Mouse (Mus musculus) midbrain, embryonic 11.5 days (tissue): ENCODE measurements around the gene Gm6993. TPM values are rescaled to one million over a fixed set of nuclear protein-coding genes. Genes with fewer than 3 reads are reported as not detected.

Source experiments
- ATAC-seq: fragments of 200-750 bp; cut with Nextera tagmentation; 2 replicates; pipeline ENCODE4 v1.8.0; 2017; ENCODE audit warnings: moderate TSS enrichment, moderate library complexity; ENCODE audit not compliant: low FRiP score
- DNase-seq: peaks from one replicate; pipeline ENCODE4 v3.0.0; 2015; ENCODE audit warnings: low spot score; ENCODE audit errors: missing footprints
- H3K27ac ChIP-seq: fragments of 300-500 bp; sonication (generic); 2 replicates; pipeline ENCODE4 v1.5.1; 2014; ENCODE audit warnings: low read depth, low read length
- H3K27me3 ChIP-seq: fragments of 300-500 bp; sonication (generic); 2 replicates; pipeline ENCODE4 v1.6.1; 2014; ENCODE audit warnings: mild to moderate bottlenecking, low read length, moderate library complexity, mixed read lengths; ENCODE audit not compliant: control insufficient read depth, insufficient read depth
- H3K36me3 ChIP-seq: fragments of 300-500 bp; sonication (generic); 2 replicates; pipeline ENCODE4 v1.6.1; 2014; ENCODE audit warnings: mild to moderate bottlenecking, low read length, moderate library complexity, mixed read lengths; ENCODE audit not compliant: control insufficient read depth, insufficient read depth
- H3K4me1 ChIP-seq: fragments of 300-500 bp; sonication (generic); 2 replicates; pipeline ENCODE4 v1.6.1; 2014; ENCODE audit warnings: low read length; ENCODE audit not compliant: control insufficient read depth, insufficient read depth
- H3K4me2 ChIP-seq: fragments of 300-500 bp; sonication (generic); 2 replicates; pipeline ENCODE4 v1.6.1; 2014; ENCODE audit warnings: mild to moderate bottlenecking, moderate library complexity
- H3K4me3 ChIP-seq: fragments of 300-500 bp; sonication (generic); 2 replicates; pipeline ENCODE4 v1.5.1; 2014; ENCODE audit warnings: low read depth, low read length
- H3K9ac ChIP-seq: fragments of 300-500 bp; sonication (generic); 2 replicates; pipeline ENCODE4 v1.6.1; 2014; ENCODE audit warnings: low read length
- H3K9me3 ChIP-seq: fragments of 300-500 bp; sonication (generic); 2 replicates; pipeline ENCODE4 v1.6.1; 2016; ENCODE audit warnings: low read length; ENCODE audit not compliant: control insufficient read depth
- WGBS: fragments of 180-500 bp; shearing (Covaris S2); extraction: QIAGEN DNeasy Blood & Tissue Kit; methylation state at CpG from one replicate; pipeline ENCODE4 v1.1.7; 2014; 5-methylcytosine and 5-hydroxymethylcytosine counted together
- polyA plus RNA-seq: library from polyadenylated mRNA; unstranded; fragments of >200 nt; fragmentation: Nextera tagmentation; extraction: Ambion mirVana; gene quantifications from 2 replicates; pipeline ENCODE4 v1.2.1, GENCODE M21; 2014

The Gm6993 gene
- polyA plus RNA-seq, 1 experiment from 2014 or later = not detected

GRCm38 (mm10) chr12:31283617-31284136 lies 43.1 kb downstream of the Gm6993 start:
- Histone ChIP-seq H3K9ac (no peak overlapping the region), H3K4me3 (no peak overlapping the region), H3K36me3 (no peaks in the 10 kb centered on the region), H3K27me3 (no peaks in the 10 kb centered on the region), H3K4me2 (no peak overlapping the region), H3K27ac (no peak overlapping the region), H3K9me3 (no peaks in the 10 kb centered on the region), H3K4me1 (no peaks in the 10 kb centered on the region)
- DNase-seq = no peak
- no peak for ATAC-seq
- WGBS = 80% methylated on average over 4 of the region's 4 CpGs

GRCm38 (mm10) chr12:31289046-31289445 lies 48.5 kb downstream of the Gm6993 start:
- peak; percentile 79 for DNase-seq
- Histone ChIP-seq H3K4me1 (no peaks in the 10 kb centered on the region), H3K27me3 (no peaks in the 10 kb centered on the region), H3K9me3 (no peaks in the 10 kb centered on the region), H3K9ac (no peak overlapping the region), H3K27ac (no peak overlapping the region), H3K4me2 (no peak overlapping the region), H3K4me3 (no peak overlapping the region), H3K36me3 (no peaks in the 10 kb centered on the region)
- WGBS = 82% methylated on average over 10 of the region's 10 CpGs
- no peak for ATAC-seq

Other genes with a start within 250 kb of the Gm6993 start
- gene Fam110c, start 166.9 kb upstream of the Gm6993 start, polyA plus RNA-seq = 0.05 and 0.06 TPM in 2 replicates
- gene Lamb1, start 24.5 kb downstream of the Gm6993 start, polyA plus RNA-seq = 17.3 and 18.5 TPM in 2 replicates
- 159 and 186 TPM in 2 replicates for gene Dld, start 110.7 kb downstream of the Gm6993 start, polyA plus RNA-seq
- not detected in 2 replicates for gene Slc26a3, start 150.1 kb downstream of the Gm6993 start, polyA plus RNA-seq